Mouse (Mus musculus): ENCODE measurements around the gene Zfp398. TPM values are rescaled to one million over a fixed set of nuclear protein-coding genes. Genes with fewer than 3 reads are reported as not detected.

The Zfp398 gene
- polyA plus RNA-seq, 1 experiment from 2014 or later: 2.2 TPM

DNA sequence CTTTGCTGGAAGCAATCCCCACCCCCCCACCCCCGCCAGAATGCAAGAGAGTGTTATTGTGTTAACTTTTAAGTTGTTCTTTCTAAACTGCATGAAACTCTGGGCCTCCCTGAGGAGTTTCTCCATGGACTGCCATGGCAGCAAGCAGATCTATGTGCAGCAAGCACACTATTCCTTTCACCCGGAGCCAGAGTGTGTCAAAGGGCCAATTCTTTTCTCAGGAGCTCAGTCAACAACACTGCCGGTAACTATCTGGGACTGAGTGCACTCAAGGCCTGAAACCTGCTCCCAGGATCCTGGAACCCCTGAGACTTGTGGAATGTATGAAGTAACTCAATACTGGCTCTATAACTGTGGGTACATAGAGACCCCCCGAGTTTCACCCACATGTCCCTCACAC is 26.4 kb upstream of the Zfp398 start:
- 75% methylated on average over 4 of the region's 4 CpGs for WGBS (ENCODE audit: insufficient replicate concordance)
- ATAC-seq (ENCODE audit: low read depth): no peak

DNA sequence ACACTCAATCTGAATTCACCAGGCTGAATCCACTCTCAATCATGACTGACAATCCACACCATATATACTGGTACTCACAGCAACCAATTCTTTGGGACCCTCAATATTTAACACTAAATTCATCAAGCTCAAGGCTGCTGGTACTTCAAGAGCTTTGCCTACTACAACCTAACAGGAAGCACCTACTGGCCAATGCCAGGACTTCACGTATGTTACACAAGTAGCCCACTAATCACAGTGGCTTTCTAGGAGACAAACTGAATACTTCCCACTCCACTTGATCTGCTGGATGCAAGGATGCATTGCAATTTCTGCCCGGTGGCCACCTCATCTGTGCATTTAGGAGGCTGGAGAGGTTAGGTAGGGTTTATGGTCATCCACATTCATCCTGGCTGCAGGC is 25.3 kb upstream of the Zfp398 start:
- Histone ChIP-seq H3K27me3 (no peaks in the 10 kb centered on the region), H3K9ac (no peak overlapping the region; the same call in 1 of the 2 replicates)

More for the DNA sequence above, 26.4 kb upstream of the Zfp398 start:
- Histone ChIP-seq H3K36me3 (peaks cover 36% of the 10 kb centered on the region), H3K4me3 (replicated peaks) (no peak overlapping the region), H3K4me2 (no peak overlapping the region), H3K9me3 (replicated peaks) (no peaks in the 10 kb centered on the region), H3K9ac (no peak overlapping the region), H3K27ac (no peak overlapping the region; the same call in none of the 2 replicates), H3K27me3 (no peaks in the 10 kb centered on the region), H3K4me1 (replicated peaks) (peaks cover 36% of the 10 kb centered on the region)
- DNase-seq: no peak

DNA sequence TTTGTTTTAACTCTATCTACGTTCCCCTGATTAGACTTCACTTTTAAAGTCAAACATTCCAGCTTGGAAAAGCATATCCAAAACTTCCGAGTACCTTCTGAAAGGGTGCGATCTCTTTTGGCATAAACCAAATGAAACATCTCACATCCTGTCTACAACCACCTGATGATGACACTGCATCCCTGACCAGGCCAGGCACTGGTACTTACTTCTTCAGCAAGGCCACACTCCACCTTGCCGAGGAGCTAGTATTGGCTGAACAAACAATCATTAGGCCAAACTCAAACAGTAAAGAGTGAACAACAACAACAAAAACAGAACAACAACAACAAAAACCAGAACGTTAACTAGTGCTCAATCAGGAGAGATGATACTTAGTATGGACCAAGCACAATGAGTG is 24.1 kb upstream of the Zfp398 start:
- Histone ChIP-seq H3K27ac (0 out of 2 replicates have a peak overlapping the region, but pooled peaks have one; percentile 92), H3K27me3 (no peaks in the 10 kb centered on the region), H3K4me1 (replicated peaks) (peaks cover 42% of the 10 kb centered on the region), H3K9me3 (replicated peaks) (no peaks in the 10 kb centered on the region), H3K9ac (peak overlapping the region; percentile 85), H3K4me2 (peak overlapping the region; percentile 86), H3K36me3 (peaks cover 13% of the 10 kb centered on the region), H3K4me3 (replicated peaks) (peak overlapping the region; percentile 77)
- 67% methylated on average over 5 of the region's 5 CpGs for WGBS (ENCODE audit: insufficient replicate concordance)
- no peak for DNase-seq
- no peak for ATAC-seq (ENCODE audit: low read depth)

More for the DNA sequence above, 25.3 kb upstream of the Zfp398 start:
- Histone ChIP-seq H3K27ac (no peak overlapping the region), H3K4me3 (replicated peaks) (no peak overlapping the region), H3K36me3 (peaks cover 24% of the 10 kb centered on the region), H3K9me3 (replicated peaks) (no peaks in the 10 kb centered on the region), H3K4me2 (0 out of 2 replicates have a peak overlapping the region, but pooled peaks have one; percentile 20), H3K4me1 (replicated peaks) (peaks cover 42% of the 10 kb centered on the region)
- ATAC-seq (ENCODE audit: low read depth): no peak
- WGBS (ENCODE audit: insufficient replicate concordance): 75% methylated on average over 2 of the region's 2 CpGs
- no peak for DNase-seq

DNA sequence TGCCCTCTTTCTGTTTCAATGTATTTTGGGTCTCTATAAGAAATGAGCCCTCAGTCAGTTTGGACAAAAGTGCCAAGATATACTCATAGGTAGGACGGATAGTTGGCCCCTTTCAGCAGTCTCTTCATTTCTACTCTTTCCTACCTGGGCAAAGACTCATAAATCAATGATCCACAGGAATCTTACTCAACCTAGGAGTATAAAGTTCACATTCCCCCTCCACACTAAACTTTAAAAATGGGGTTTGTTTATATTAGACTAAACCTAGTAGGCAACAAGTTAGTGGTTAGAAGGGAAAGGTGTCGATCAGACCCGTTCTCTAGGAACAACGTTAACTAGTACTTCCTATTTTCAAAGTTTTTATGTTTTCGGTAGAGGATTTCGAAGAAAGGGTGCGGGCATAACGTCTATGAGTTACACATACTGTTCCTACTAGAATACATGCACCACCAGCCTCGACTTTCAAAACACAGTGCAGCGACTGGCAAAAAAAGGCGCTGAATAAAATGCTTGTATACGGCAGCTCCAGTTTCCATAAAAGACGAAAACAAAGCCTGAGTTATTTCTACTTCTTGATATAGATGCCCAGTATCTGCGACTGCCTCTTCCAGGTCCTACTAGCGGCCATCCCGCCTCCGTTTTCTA is 23.1 kb upstream of the Zfp398 start:
- H3K27me3 ChIP-seq: no peaks in the 10 kb centered on the region
- peaks cover 42% of the 10 kb centered on the region for H3K4me1 ChIP-seq (replicated peaks)
- H3K27ac ChIP-seq: peak overlapping the region; percentile 92
- H3K9me3 ChIP-seq (replicated peaks): no peaks in the 10 kb centered on the region
- 1% methylated on average over 17 of the region's 17 CpGs for WGBS (ENCODE audit: insufficient replicate concordance)
- peak overlapping the region; percentile 86 for H3K4me2 ChIP-seq
- no peak for DNase-seq
- 0 out of 2 replicates have a peak, but pooled peaks cover 5% of the 10 kb centered on the region for H3K36me3 ChIP-seq
- H3K4me3 ChIP-seq (replicated peaks): peak overlapping the region; percentile 77
- no peak for ATAC-seq (ENCODE audit: low read depth)
- H3K9ac ChIP-seq: peak overlapping the region; percentile 85

DNA sequence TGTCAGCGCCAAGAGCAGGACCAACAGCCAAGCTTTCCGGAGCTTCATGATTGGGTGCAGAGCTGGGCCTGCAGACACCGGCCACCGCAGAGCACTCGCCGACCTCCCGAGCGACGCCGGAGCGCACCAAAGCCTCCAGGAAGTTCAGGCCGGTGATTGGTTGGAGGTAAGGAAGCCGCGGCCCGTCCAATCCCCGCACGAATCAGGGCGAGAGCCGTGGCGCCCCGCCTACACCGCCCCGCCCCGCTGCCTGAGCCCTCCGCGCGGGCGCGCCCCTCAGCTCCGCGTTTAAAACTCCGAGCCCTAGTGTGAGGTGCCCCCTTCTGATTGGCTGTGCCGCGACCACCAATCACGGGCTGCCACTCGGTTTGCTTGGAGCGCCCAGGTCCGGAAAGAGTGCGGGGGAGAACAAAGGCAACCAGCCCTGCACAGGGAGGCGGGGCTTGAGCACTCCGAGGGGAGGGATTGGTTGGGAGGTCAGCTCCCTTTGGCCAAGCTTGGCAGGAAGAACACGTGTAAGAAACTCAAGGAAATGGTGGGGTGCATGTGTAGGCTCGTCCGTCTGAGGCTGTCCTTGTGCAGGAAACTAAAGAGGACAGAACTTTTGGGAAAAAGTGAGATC is 22.1 kb upstream of the Zfp398 start, which contains the start of gene Pdia4:
Pdia4 (minus strand) TSS at position 174 of the 622 bp plus-strand sequence.
- Histone ChIP-seq H3K36me3 (0 out of 2 replicates have a peak, but pooled peaks cover 2% of the 10 kb centered on the region), H3K4me1 (replicated peaks) (peaks cover 42% of the 10 kb centered on the region), H3K9ac (peak within 1 kb of the TSS; percentile 85), H3K27ac (peak within 1 kb of the TSS; percentile 92), H3K4me2 (peak within 1 kb of the TSS; percentile 86), H3K4me3 (replicated peaks) (peak within 1 kb of the TSS; percentile 77), H3K9me3 (replicated peaks) (no peaks in the 10 kb centered on the region), H3K27me3 (no peaks in the 10 kb centered on the region)
- DNase-seq (peak; percentile 98), ATAC-seq (ENCODE audit: low read depth) (peak; percentile 97)
- WGBS (ENCODE audit: insufficient replicate concordance): under 1% methylated on average over 44 of the region's 44 CpGs

DNA sequence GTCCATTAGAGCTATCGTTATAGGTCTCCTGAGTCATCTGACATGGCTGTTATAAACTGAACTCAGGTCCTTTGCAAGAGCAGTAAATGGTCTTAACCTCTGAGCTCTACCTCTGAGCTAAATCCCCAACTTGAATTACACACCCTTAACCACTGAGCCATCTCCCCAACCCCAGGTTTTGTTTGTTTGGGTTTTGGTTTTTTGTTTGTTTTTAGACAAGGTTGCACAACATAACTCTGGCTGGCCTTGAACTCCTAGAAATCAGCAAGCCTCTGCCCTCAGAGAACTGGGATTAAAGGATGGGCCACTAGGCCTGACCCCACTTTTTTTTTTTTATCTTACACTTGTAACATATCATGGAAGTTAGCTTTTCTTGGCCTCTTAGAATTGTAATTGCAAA is 19.3 kb upstream of the Zfp398 start:
- H3K27ac ChIP-seq: no peak overlapping the region
- DNase-seq (no peak), ATAC-seq (ENCODE audit: low read depth) (no peak)
- WGBS (ENCODE audit: insufficient replicate concordance): 77% methylated on average over 1 of the region's 1 CpGs
- no peak overlapping the region for H3K4me2 ChIP-seq
- H3K9ac ChIP-seq: no peak overlapping the region
- peaks cover 16% of the 10 kb centered on the region for H3K36me3 ChIP-seq
- H3K4me3 ChIP-seq (replicated peaks): no peak overlapping the region
- H3K4me1 ChIP-seq (replicated peaks): peaks cover 22% of the 10 kb centered on the region
- H3K27me3 ChIP-seq: no peaks in the 10 kb centered on the region
- no peaks in the 10 kb centered on the region for H3K9me3 ChIP-seq (replicated peaks)

DNA sequence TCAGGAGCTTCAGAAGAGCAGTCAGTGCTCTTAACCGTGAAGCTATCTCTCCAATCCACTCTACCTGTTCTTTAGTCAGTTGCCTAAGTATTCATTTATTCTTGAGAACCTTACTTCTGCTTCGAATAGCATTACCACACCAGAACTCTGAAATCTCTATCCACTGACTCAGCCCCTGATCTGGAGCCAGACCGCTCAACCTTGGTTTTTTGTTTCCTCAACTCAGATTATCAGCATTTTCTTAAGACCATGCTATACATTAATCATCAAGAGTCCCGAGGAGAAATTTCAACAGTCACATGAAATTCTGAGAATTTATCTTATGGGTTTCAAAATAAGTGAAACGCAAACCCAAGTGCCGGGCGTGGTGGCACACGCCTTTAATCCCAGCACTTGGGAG is 16.7 kb upstream of the Zfp398 start:
- Histone ChIP-seq H3K4me1 (replicated peaks) (peaks cover 9% of the 10 kb centered on the region), H3K36me3 (peaks cover 17% of the 10 kb centered on the region), H3K27ac (no peak overlapping the region), H3K4me2 (no peak overlapping the region), H3K27me3 (no peaks in the 10 kb centered on the region), H3K9ac (no peak overlapping the region), H3K9me3 (replicated peaks) (no peaks in the 10 kb centered on the region), H3K4me3 (replicated peaks) (no peak overlapping the region)
- ATAC-seq (ENCODE audit: low read depth) (no peak), DNase-seq (no peak)
- WGBS (ENCODE audit: insufficient replicate concordance): 69% methylated on average over 8 of the region's 8 CpGs

DNA sequence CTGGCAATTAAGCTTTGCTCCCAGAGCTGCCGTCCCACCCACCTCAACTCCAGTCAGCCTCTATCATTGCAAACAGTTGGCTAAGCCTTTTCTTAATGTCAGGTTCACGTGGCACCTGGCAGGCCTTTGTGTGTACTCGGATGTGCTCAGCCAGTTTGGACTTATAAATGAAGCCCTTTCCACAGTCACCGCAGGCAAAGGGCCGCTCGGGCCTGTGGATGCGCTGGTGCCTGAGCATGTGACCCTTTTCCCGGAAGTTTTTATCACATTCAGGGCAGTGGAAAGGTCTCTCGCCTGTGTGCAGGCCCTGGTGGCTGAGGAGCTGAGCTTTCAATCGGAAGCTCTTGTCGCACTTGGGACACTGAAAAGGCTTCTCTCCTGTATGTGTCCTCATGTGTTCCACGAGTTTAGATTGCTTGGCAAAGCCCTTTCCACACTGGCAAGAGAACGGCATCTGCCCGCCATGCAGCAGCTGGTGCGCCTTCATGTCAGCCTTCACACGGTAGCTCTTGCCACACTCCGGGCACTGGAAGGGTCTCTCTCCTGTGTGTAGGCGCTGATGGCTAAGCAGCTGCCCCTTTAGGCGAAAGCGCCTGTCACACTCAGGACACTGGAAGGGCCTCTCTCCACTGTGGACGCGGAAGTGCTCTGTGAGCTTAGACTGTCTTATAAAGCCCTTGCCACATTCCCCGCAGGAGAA is 15.7 kb upstream of the Zfp398 start:
- H3K27ac ChIP-seq: no peak overlapping the region
- H3K36me3 ChIP-seq: peaks cover 21% of the 10 kb centered on the region
- H3K4me1 ChIP-seq (replicated peaks): no peaks in the 10 kb centered on the region
- no peaks in the 10 kb centered on the region for H3K27me3 ChIP-seq
- H3K4me2 ChIP-seq: no peak overlapping the region
- WGBS (ENCODE audit: insufficient replicate concordance): 83% methylated on average over 23 of the region's 23 CpGs
- ATAC-seq (ENCODE audit: low read depth) (no peak), DNase-seq (no peak)
- H3K4me3 ChIP-seq (replicated peaks): no peak overlapping the region
- H3K9ac ChIP-seq: no peak overlapping the region
- no peaks in the 10 kb centered on the region for H3K9me3 ChIP-seq (replicated peaks)

DNA sequence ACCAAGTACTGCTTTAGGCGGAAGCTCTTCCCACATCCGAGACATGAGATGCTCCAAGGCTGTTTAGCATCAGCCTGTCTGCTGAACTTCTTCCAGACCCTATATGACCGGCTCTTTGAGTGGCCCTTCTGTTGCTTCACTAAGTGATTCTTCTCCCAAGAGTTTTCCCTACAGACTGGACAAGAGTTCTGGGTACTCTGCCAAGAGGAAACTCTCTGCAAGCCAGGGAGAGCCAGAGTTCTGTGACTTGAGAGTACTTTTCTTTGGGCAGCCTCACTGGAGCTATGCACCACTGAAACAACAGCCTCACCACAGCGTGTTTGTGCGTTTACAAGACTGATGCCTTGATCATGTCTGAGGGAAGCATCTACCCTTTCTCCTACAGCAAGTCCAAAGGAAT is 14.2 kb upstream of the Zfp398 start:
- ATAC-seq (ENCODE audit: low read depth) (no peak), DNase-seq (no peak)
- WGBS (ENCODE audit: insufficient replicate concordance): 82% methylated on average over 5 of the region's 5 CpGs
- H3K4me3 ChIP-seq (replicated peaks): no peak overlapping the region
- H3K27me3 ChIP-seq: no peaks in the 10 kb centered on the region
- peaks cover 21% of the 10 kb centered on the region for H3K36me3 ChIP-seq
- H3K27ac ChIP-seq: no peak overlapping the region
- no peaks in the 10 kb centered on the region for H3K9me3 ChIP-seq (replicated peaks)
- no peaks in the 10 kb centered on the region for H3K4me1 ChIP-seq (replicated peaks)
- no peak overlapping the region for H3K4me2 ChIP-seq
- no peak overlapping the region for H3K9ac ChIP-seq

DNA sequence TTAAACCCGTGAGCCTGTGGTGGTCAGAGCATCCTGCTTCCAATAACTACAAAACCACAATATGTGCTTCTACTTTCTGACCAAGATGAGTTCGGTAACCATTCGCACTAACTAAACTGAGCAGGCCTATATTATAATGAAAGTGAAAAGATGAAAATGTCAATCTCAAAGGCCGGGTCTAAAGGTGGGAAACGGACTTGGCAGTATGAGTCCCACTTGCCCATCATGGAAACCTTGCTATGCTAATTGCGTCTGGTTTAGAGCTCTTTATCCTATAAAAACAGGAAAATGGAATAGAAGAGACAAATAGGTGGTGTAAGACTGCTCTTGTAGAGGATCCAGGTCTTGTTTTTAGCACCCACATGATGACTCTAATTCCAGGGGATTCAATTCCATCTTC is 13.7 kb upstream of the Zfp398 start:
- Histone ChIP-seq H3K4me2 (no peak overlapping the region), H3K27ac (no peak overlapping the region), H3K36me3 (peaks cover 21% of the 10 kb centered on the region), H3K4me3 (replicated peaks) (no peak overlapping the region), H3K9me3 (replicated peaks) (no peaks in the 10 kb centered on the region), H3K4me1 (replicated peaks) (no peaks in the 10 kb centered on the region), H3K9ac (no peak overlapping the region), H3K27me3 (no peaks in the 10 kb centered on the region)
- WGBS (ENCODE audit: insufficient replicate concordance): 80% methylated on average over 6 of the region's 6 CpGs
- ATAC-seq (ENCODE audit: low read depth): no peak
- DNase-seq: no peak

DNA sequence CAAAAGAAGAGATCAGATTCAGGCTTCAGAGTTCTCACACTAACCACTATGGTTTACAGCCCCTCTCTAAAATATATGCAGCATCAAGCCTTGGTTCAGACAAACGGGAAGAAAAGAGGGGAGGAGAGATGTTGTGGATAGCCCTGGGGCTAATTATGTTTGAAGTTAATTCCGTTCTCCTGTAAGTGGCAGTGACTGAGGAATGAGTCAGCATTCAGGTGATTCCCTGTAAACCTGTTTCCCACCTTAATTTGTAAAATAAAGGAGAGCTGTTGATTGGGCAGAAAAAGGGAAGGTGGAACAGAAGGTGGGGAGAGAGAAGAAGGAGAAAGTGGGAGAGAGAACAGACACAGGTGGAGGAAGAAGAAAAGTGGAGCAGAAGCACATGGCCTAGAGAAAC is 11.2 kb upstream of the Zfp398 start:
- no peaks in the 10 kb centered on the region for H3K27me3 ChIP-seq
- H3K36me3 ChIP-seq: peaks cover 21% of the 10 kb centered on the region
- WGBS (ENCODE audit: insufficient replicate concordance): 56% methylated on average over 2 of the region's 2 CpGs
- no peak for ATAC-seq (ENCODE audit: low read depth)
- no peaks in the 10 kb centered on the region for H3K9me3 ChIP-seq (replicated peaks)
- H3K4me3 ChIP-seq (replicated peaks): no peak overlapping the region
- H3K27ac ChIP-seq: no peak overlapping the region
- peaks cover 6% of the 10 kb centered on the region for H3K4me1 ChIP-seq (replicated peaks)
- no peak overlapping the region for H3K4me2 ChIP-seq
- DNase-seq: no peak
- no peak overlapping the region for H3K9ac ChIP-seq

Data from liver, embryonic 13.5 days (tissue).